Mouse (Mus musculus): ENCODE results near the gene Gm13272. TPM values are rescaled to one million over a fixed set of nuclear protein-coding genes. Genes with fewer than 3 reads are reported as not detected.
"Not testable (repeated sequence)": the region's sequence is repeated elsewhere in the genome, so short reads cannot be mapped to it uniquely, and the experiment has no call there.

The Gm13272 gene
- polyA plus RNA-seq, 1 experiment: not detected

GRCm38 (mm10) chr4:88781831-88782230, 2.2 kb downstream of the Gm13272 start, which contains the start of gene Ifnz:
Gene Ifnz, plus strand, starts transcription at chr4:88782131.
- not testable (repeated sequence) for DNase-seq (ENCODE audit: low read depth, low spot score)
- WGBS: 18% methylated on average over 4 of the region's 7 CpGs

- not testable (repeated sequence) for DNase-seq (ENCODE audit: low read depth, low spot score)
- WGBS: 0% methylated on average over 16 of the region's 31 CpGs
These were observed 2.7 kb downstream of the Gm13272 start for GRCm38 (mm10) chr4:88782335-88782734.

GRCm38 (mm10) chr4:88785409-88785808, 5.8 kb downstream of the Gm13272 start, which contains the start of gene Gm13276:
Gene Gm13276, plus strand, starts transcription at chr4:88785709.
- no CpG with 5 or more reads among the region's 27 CpGs for WGBS
- not testable (repeated sequence) for DNase-seq (ENCODE audit: low read depth, low spot score)

- 0% methylated on average over 4 of the region's 28 CpGs for WGBS
- not testable (repeated sequence) for DNase-seq (ENCODE audit: low read depth, low spot score)
These were observed 8.8 kb downstream of the Gm13272 start, which contains the start of gene Gm13277 for GRCm38 (mm10) chr4:88788402-88788801. Gene Gm13277, plus strand, starts transcription at chr4:88788632.

- no CpG with 5 or more reads among the region's 28 CpGs for WGBS
- not testable (repeated sequence) for DNase-seq (ENCODE audit: low read depth, low spot score)
These were observed 11.6 kb downstream of the Gm13272 start, which contains the start of gene Gm13278 for GRCm38 (mm10) chr4:88791250-88791649. Gene Gm13278, plus strand, starts transcription at chr4:88791550.

- DNase-seq (ENCODE audit: low read depth, low spot score): not testable (repeated sequence)
- under 1% methylated on average over 15 of the region's 52 CpGs for WGBS
These were observed 14.5 kb downstream of the Gm13272 start, which contains the start of gene Gm13275 for GRCm38 (mm10) chr4:88793936-88794675. Gene Gm13275, plus strand, starts transcription at chr4:88794487.

GRCm38 (mm10) chr4:88797097-88797496, 17.4 kb downstream of the Gm13272 start, which contains the start of gene Gm13279:
Gene Gm13279, plus strand, starts transcription at chr4:88797397.
- no CpG with 5 or more reads among the region's 28 CpGs for WGBS
- not testable (repeated sequence) for DNase-seq (ENCODE audit: low read depth, low spot score)

GRCm38 (mm10) chr4:88799365-88799764, 19.7 kb downstream of the Gm13272 start, which contains the start of gene Gm13285:
Gene Gm13285, plus strand, starts transcription at chr4:88799665.
- 16% methylated on average over 6 of the region's 7 CpGs for WGBS

GRCm38 (mm10) chr4:88802954-88803353, 23.3 kb downstream of the Gm13272 start, which contains the start of gene Gm13287:
Gene Gm13287, plus strand, starts transcription at chr4:88803254.
- not testable (repeated sequence) for DNase-seq (ENCODE audit: low read depth, low spot score)
- WGBS: no CpG with 5 or more reads among the region's 29 CpGs

More at GRCm38 (mm10) chr4:88799365-88799764, 19.7 kb downstream of the Gm13272 start, which contains the start of gene Gm13285:
- not testable (repeated sequence) for DNase-seq (ENCODE audit: low read depth, low spot score)

GRCm38 (mm10) chr4:88805231-88805630, 25.6 kb downstream of the Gm13272 start, which contains the start of gene Gm13288:
Gene Gm13288, plus strand, starts transcription at chr4:88805531.
- not testable (repeated sequence) for DNase-seq (ENCODE audit: low read depth, low spot score)
- WGBS: no CpG with 5 or more reads among the region's 8 CpGs

GRCm38 (mm10) chr4:88805761-88806160, 26.1 kb downstream of the Gm13272 start:
- WGBS: under 1% methylated on average over 13 of the region's 34 CpGs
- DNase-seq (ENCODE audit: low read depth, low spot score): not testable (repeated sequence)

GRCm38 (mm10) chr4:88815928-88816327, 36.3 kb downstream of the Gm13272 start, which contains the start of gene Ifna7:
Gene Ifna7, plus strand, starts transcription at chr4:88816228.
- 58% methylated on average over 3 of the region's 3 CpGs for WGBS
- no peak for DNase-seq (ENCODE audit: low read depth, low spot score)

GRCm38 (mm10) chr4:88819659-88820058, 40.0 kb downstream of the Gm13272 start, which contains the start of gene Ifna11:
Gene Ifna11, plus strand, starts transcription at chr4:88819959.
- WGBS: 84% methylated on average over 1 of the region's 1 CpGs

GRCm38 (mm10) chr4:88822995-88823394, 43.3 kb downstream of the Gm13272 start:
- DNase-seq (ENCODE audit: low read depth, low spot score): no peak
- WGBS: 30% methylated on average over 4 of the region's 4 CpGs

More at GRCm38 (mm10) chr4:88819659-88820058, 40.0 kb downstream of the Gm13272 start, which contains the start of gene Ifna11:
- DNase-seq (ENCODE audit: low read depth, low spot score): no peak

GRCm38 (mm10) chr4:88827116-88827515, 47.5 kb downstream of the Gm13272 start, which contains the start of gene Ifna6:
Gene Ifna6, plus strand, starts transcription at chr4:88827416.
- not testable (repeated sequence) for DNase-seq (ENCODE audit: low read depth, low spot score)

Other genes with a start within 250 kb of the Gm13272 start
- gene Ifna15, start 221.6 kb upstream of the Gm13272 start, polyA plus RNA-seq (2012; rRNA removed): not detected in 2 replicates
- not detected in 2 replicates for gene Ifna14, start 208.1 kb upstream of the Gm13272 start, polyA plus RNA-seq (2012; rRNA removed)
- gene Ifna9, start 187.5 kb upstream of the Gm13272 start, polyA plus RNA-seq (2012; rRNA removed): not detected in 2 replicates
- not detected in 2 replicates for gene Ifna12, start 176.5 kb upstream of the Gm13272 start, polyA plus RNA-seq (2012; rRNA removed)
- gene C87499, start 145.4 kb upstream of the Gm13272 start, polyA plus RNA-seq (2012; rRNA removed): not detected in 2 replicates
- not detected in 2 replicates for gene Ifna13, start 135.4 kb upstream of the Gm13272 start, polyA plus RNA-seq (2012; rRNA removed)
- not detected in 2 replicates for gene Ifna16, start 102.9 kb upstream of the Gm13272 start, polyA plus RNA-seq (2012; rRNA removed)
- gene Ifna2, start 95.9 kb upstream of the Gm13272 start, polyA plus RNA-seq (2012; rRNA removed): not detected in 2 replicates
- gene Ifnab, start 88.5 kb upstream of the Gm13272 start, polyA plus RNA-seq (2012; rRNA removed): not detected in 2 replicates
- 0.15 and 0.21 TPM in 2 replicates for gene Gm26566, start 58.0 kb upstream of the Gm13272 start, polyA plus RNA-seq (2012; rRNA removed)
- 7.2 and 12.3 TPM in 2 replicates for gene Klhl9, start 57.4 kb upstream of the Gm13272 start, polyA plus RNA-seq (2012; rRNA removed)
- not detected in 2 replicates for gene Gm13271, start 25.0 kb upstream of the Gm13272 start, polyA plus RNA-seq (2012; rRNA removed)
- gene Gm13283, start 19.7 kb upstream of the Gm13272 start, polyA plus RNA-seq (2012; rRNA removed): not detected in 2 replicates
- not detected in 2 replicates for gene Gm13290, start 6.0 kb upstream of the Gm13272 start, polyA plus RNA-seq (2012; rRNA removed)
- not detected in 2 replicates for gene Gm13289, start 2.9 kb upstream of the Gm13272 start, polyA plus RNA-seq (2012; rRNA removed)
- not detected in 2 replicates for gene Ifnz, start 2.3 kb downstream of the Gm13272 start, polyA plus RNA-seq (2012; rRNA removed)
- not detected in 2 replicates for gene Gm13276, start 5.9 kb downstream of the Gm13272 start, polyA plus RNA-seq (2012; rRNA removed)
- gene Gm13277, start 8.8 kb downstream of the Gm13272 start, polyA plus RNA-seq (2012; rRNA removed): not detected in 2 replicates
- gene Gm13278, start 11.7 kb downstream of the Gm13272 start, polyA plus RNA-seq (2012; rRNA removed): not detected in 2 replicates
- gene Gm13275, start 14.6 kb downstream of the Gm13272 start, polyA plus RNA-seq (2012; rRNA removed): not detected in 2 replicates
- not detected in 2 replicates for gene Gm13279, start 17.5 kb downstream of the Gm13272 start, polyA plus RNA-seq (2012; rRNA removed)
- gene Gm13285, start 19.8 kb downstream of the Gm13272 start, polyA plus RNA-seq (2012; rRNA removed): not detected in 2 replicates
- gene Gm13287, start 23.4 kb downstream of the Gm13272 start, polyA plus RNA-seq (2012; rRNA removed): not detected in 2 replicates
- not detected in 2 replicates for gene Gm13288, start 25.7 kb downstream of the Gm13272 start, polyA plus RNA-seq (2012; rRNA removed)
- gene Ifna7, start 36.4 kb downstream of the Gm13272 start, polyA plus RNA-seq (2012; rRNA removed): not detected in 2 replicates
- gene Ifna11, start 40.1 kb downstream of the Gm13272 start, polyA plus RNA-seq (2012; rRNA removed): not detected in 2 replicates
- gene Ifna6, start 47.6 kb downstream of the Gm13272 start, polyA plus RNA-seq (2012; rRNA removed): not detected in 2 replicates
- not detected in 2 replicates for gene Ifna5, start 55.7 kb downstream of the Gm13272 start, polyA plus RNA-seq (2012; rRNA removed)
- not detected in 2 replicates for gene Ifna4, start 62.0 kb downstream of the Gm13272 start, polyA plus RNA-seq (2012; rRNA removed)
- not detected in 2 replicates for gene Ifna1, start 70.2 kb downstream of the Gm13272 start, polyA plus RNA-seq (2012; rRNA removed)
- gene Ifne, start 100.4 kb downstream of the Gm13272 start, polyA plus RNA-seq (2012; rRNA removed): not detected in 2 replicates